Mouse (Mus musculus) olfactory bulb, adult 2 months (tissue): Measurements from ENCODE around the gene St5.

Experiments used
- CTCF ChIP-seq: fragments of 200-500 bp; IDR thresholded peaks from 2 replicates; pipeline ENCODE4 v1.5.1; 2012; ENCODE audit warnings: low read depth, mild to moderate bottlenecking, low read length, moderate library complexity; ENCODE audit not compliant: insufficient read depth
- POLR2A ChIP-seq: fragments of 200-500 bp; IDR thresholded peaks from 2 replicates; pipeline ENCODE4 v1.6.1; 2012; ENCODE audit warnings: mild to moderate bottlenecking, low read depth, low read length, moderate library complexity; ENCODE audit not compliant: insufficient read depth

DNA sequence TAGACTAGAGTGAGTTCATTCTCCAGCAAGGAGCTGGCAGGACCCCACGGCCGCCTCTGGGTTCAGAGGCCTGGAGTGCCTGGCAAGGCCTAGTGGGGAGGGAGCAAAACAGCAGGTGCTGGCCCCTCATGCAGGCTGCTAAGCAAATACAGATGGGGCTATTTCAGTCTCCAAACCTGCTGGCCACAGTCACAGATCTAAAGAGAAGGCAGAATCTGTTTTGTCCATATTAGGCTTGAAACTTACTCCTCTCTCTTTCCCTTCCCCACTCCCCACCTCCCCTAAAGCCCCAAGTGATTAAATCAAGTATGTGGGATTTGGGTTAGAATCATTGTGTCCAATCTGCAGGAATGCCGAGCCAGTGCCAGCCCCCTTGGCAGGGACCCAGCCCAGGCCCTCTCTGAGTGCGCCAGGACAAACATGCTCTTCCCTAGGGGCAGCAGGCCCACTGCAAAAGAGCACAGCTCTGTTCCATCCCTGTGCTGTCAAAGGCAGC lies 166.9 kb downstream of the St5 start:
- TF ChIP-seq POLR2A (no peak), CTCF (no peak)
